Mouse (Mus musculus) B cell, adult 2 months (primary cell): Measurements from ENCODE around the gene Agap2.

Experiments used
- DNase-seq, 2 experiments: peaks; one replicate each; pipeline ENCODE4 v3.0.0; 2022

Gene Agap2

GRCm38 (mm10) chr10:127137896-127138295 is 62.8 kb downstream of the Agap2 start:
- DNase-seq, result no peak

DNA sequence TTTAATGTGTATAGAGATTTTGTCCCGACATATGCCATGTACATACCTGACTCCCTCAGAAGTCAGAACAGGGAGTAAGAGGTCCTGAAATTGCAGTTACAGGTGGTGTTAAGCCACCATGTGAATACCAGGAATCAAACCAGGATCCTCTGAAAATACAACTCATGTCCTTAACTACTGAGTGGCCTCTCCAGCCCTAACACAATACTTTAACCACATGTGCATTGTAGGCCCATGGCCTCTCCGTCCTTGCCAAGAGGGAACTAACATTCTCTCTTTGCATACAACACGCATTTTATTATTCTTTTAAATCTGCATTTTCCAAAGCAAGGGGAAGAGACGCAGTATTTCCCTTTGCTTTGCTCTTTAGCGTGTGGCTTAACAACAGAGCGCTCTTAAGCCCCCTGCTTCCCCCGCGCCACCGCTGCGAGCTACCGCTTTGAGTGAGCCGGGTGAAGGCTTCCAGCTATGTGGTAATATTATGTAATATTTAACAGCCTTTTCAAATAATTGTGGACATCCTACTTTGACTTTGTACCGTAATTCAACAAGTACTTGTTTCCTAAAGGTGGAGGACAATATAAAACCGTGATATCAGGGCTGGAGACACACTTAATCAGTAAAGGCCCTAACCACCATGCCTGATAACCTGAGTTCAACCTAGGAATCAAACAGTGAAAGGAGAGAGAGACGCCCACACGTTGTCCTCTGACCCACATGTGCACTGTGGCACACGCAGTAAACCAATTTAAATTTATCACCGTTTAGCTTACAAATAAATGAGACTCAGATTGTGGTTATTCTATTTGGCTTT is 63.5 kb downstream of the Agap2 start:
- no peak for DNase-seq

DNA sequence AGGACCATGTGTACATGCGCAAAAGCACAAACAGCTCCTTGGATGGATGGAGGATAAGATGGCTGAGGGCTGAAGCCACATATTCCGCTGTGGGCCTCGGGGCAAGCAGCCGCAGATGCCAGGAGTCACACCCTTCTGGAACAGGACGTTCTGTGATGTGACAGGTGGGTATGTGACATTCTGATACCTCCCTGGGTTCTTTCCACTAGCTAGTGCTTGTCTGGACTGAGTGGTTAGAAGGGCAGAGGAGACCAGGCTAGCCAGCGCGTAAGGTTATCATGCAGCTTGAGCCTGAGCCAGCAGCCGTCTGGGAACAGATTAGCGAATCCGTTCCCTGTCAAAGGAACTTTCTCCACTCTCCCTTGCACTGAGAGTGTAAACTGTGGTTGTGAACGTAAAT is 65.9 kb downstream of the Agap2 start:
- no peak for DNase-seq

GRCm38 (mm10) chr10:127141500-127141899 is 66.4 kb downstream of the Agap2 start:
- DNase-seq, result peak; percentile 59 to 64
